Mouse (Mus musculus) thymus, postnatal 36 days (tissue): Measurements from ENCODE around the gene Cpa5.

ENCODE experiments used
- DNase-seq, 2 experiments: peaks; one replicate each; pipeline ENCODE4 v3.0.0; 2022; ENCODE audit warnings: mixed read lengths in 2 of 2

The Cpa5 gene

GRCm38 (mm10) chr6:30610710-30611109 lies at the start of gene Cpa5:
Gene Cpa5, plus strand, starts transcription at chr6:30611010.
- no peak for DNase-seq

GRCm38 (mm10) chr6:30562132-30562531 lies 48.7 kb upstream of the Cpa5 start:
- DNase-seq: no peak

- DNase-seq: no peak
These were observed 47.2 kb upstream of the Cpa5 start for GRCm38 (mm10) chr6:30563575-30563974.

- DNase-seq: no peak
These were observed 46.8 kb upstream of the Cpa5 start for GRCm38 (mm10) chr6:30564051-30564450.

- no peak for DNase-seq
These were observed 42.7 kb upstream of the Cpa5 start, which contains the start of gene Cpa4 for GRCm38 (mm10) chr6:30568069-30568468. Gene Cpa4, plus strand, starts transcription at chr6:30568369.

- DNase-seq: no peak
These were observed 41.5 kb upstream of the Cpa5 start for GRCm38 (mm10) chr6:30569331-30569730.

GRCm38 (mm10) chr6:30570012-30570411 lies 40.8 kb upstream of the Cpa5 start:
- no peak for DNase-seq

- DNase-seq: no peak
These were observed 38.1 kb upstream of the Cpa5 start for GRCm38 (mm10) chr6:30572456-30573311.

GRCm38 (mm10) chr6:30573380-30573779 lies 37.4 kb upstream of the Cpa5 start:
- DNase-seq: no peak

GRCm38 (mm10) chr6:30574945-30575344 lies 35.9 kb upstream of the Cpa5 start:
- no peak for DNase-seq

GRCm38 (mm10) chr6:30576477-30577203 lies 34.2 kb upstream of the Cpa5 start:
- DNase-seq: no peak

GRCm38 (mm10) chr6:30579961-30580840 lies 30.6 kb upstream of the Cpa5 start:
- DNase-seq: no peak

- no peak for DNase-seq
These were observed 30.0 kb upstream of the Cpa5 start for GRCm38 (mm10) chr6:30580841-30581176.

GRCm38 (mm10) chr6:30586886-30587442 lies 23.8 kb upstream of the Cpa5 start:
- no peak for DNase-seq

- no peak for DNase-seq
These were observed 21.0 kb upstream of the Cpa5 start for GRCm38 (mm10) chr6:30589819-30590218.

GRCm38 (mm10) chr6:30591851-30592404 lies 18.9 kb upstream of the Cpa5 start:
- DNase-seq: no peak

GRCm38 (mm10) chr6:30592417-30592974 lies 18.3 kb upstream of the Cpa5 start:
- DNase-seq: no peak

GRCm38 (mm10) chr6:30594364-30594763 lies 16.4 kb upstream of the Cpa5 start:
- no peak for DNase-seq

- no peak for DNase-seq
These were observed 14.4 kb upstream of the Cpa5 start for GRCm38 (mm10) chr6:30596230-30596898.

GRCm38 (mm10) chr6:30600033-30600432 lies 10.8 kb upstream of the Cpa5 start:
- no peak for DNase-seq

- no peak for DNase-seq
These were observed 9.8 kb upstream of the Cpa5 start for GRCm38 (mm10) chr6:30600995-30601394.
